Mouse (Mus musculus): Measurements from ENCODE around the gene Fadd. TPM values are rescaled to one million over a fixed set of nuclear protein-coding genes. Genes with fewer than 3 reads are reported as not detected.
A peak's percentile ranks its signal among the peaks of the same experiment; 100 is the strongest.

Fadd gene
- polyA plus RNA-seq, 1 experiment from 2014 or later = 11.7 TPM

DNA sequence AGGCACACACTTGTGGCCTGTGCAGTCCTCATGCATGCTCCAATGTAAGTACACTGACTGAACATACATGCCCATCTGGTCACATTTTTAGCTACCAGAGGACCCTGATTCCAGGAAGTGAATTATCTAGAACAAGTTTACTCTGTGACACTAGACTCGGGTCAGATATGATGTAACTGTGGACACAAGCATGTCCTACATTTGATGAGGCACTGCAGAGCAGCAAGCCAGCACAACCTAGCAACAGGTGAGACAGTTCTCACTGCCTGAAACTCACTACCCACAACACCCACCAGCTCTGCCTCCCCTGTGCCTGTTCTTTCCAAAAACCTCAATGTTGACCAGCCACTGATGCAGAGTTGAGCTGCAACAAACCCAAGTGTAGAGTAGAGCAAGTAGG, 31.5 kb downstream of the Fadd start:
- H3K9me3 ChIP-seq = no peaks in the 10 kb centered on the region
- no peak overlapping the region for H3K4me3 ChIP-seq (replicated peaks)
- H3K9ac ChIP-seq = no peak overlapping the region
- ATAC-seq (ENCODE audit: insufficient read depth, low FRiP score, low read depth) = no peak
- 45% methylated on average over 1 of the region's 1 CpGs for WGBS
- H3K27me3 ChIP-seq (replicated peaks) = no peaks in the 10 kb centered on the region; the same call in 1 of the 2 replicates
- no peak overlapping the region for H3K27ac ChIP-seq
- peaks cover 22% of the 10 kb centered on the region; the same call in 1 of the 2 replicates for H3K36me3 ChIP-seq
- no peak overlapping the region for H3K4me2 ChIP-seq
- peaks cover 11% of the 10 kb centered on the region for H3K4me1 ChIP-seq

DNA sequence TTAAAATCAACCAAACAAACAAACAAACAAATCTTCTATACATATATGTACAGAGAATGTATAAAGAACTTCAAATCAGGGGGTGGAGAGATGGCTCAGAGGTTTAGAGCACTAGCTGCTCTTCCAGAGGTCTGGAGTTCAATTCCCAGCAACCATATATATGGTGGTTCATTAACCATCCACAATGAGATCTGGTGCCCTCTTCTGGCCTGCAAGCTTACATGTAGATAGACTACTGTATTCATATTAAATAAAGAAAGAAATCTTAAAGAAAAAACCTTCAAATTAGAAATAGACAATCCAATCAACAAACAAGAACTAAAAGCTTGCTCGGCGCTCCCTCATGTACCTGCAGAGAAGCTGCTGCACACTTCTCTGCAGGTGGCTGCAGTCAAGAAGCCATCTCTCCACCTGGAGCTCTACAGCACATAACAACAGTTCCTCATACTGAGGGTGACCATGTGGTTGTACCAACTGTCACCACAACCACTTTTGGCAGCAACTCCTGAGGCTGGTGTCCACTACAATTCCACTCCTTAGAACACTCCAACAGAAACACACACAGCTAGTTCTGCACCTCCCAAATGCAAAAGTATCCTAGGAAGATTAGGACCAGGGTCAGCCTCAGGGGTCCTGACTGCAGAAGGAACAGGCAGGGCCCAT, 32.2 kb downstream of the Fadd start:
- H3K4me2 ChIP-seq = no peak overlapping the region
- H3K9me3 ChIP-seq = no peaks in the 10 kb centered on the region
- 94% methylated on average over 2 of the region's 2 CpGs for WGBS
- ATAC-seq (ENCODE audit: insufficient read depth, low FRiP score, low read depth) = no peak
- no peaks in the 10 kb centered on the region; the same call in 1 of the 2 replicates for H3K27me3 ChIP-seq (replicated peaks)
- no peak overlapping the region for H3K4me3 ChIP-seq (replicated peaks)
- H3K27ac ChIP-seq = no peak overlapping the region
- peaks cover 22% of the 10 kb centered on the region; the same call in 1 of the 2 replicates for H3K36me3 ChIP-seq
- peaks cover 11% of the 10 kb centered on the region for H3K4me1 ChIP-seq
- H3K9ac ChIP-seq = no peak overlapping the region

DNA sequence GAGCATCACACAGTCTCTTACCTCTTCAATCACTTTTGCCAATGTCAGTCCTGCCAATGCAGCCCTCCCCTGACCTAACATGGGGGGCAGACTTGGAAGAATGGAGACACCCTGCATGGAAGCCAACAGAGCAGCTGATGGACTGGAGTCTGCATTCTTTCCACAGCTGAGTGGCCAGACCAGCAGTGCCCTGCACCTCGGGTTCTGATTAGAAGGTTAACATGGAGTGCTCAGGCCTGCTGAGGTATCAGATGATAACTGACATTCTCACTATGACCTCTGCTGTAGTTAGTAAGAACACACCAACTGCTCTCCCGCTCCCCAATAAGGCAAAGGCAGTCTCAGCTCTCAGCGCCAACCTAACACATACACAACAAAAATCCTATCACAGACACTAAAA, 37.0 kb downstream of the Fadd start:
- Histone ChIP-seq H3K4me2 (no peak overlapping the region), H3K4me3 (replicated peaks) (no peak overlapping the region), H3K4me1 (no peaks in the 10 kb centered on the region), H3K27me3 (replicated peaks) (no peaks in the 10 kb centered on the region), H3K9me3 (no peaks in the 10 kb centered on the region), H3K9ac (no peak overlapping the region), H3K36me3 (peaks cover 13% of the 10 kb centered on the region; the same call in 1 of the 2 replicates), H3K27ac (no peak overlapping the region)
- 93% methylated on average over 3 of the region's 3 CpGs for WGBS
- no peak for ATAC-seq (ENCODE audit: insufficient read depth, low FRiP score, low read depth)

DNA sequence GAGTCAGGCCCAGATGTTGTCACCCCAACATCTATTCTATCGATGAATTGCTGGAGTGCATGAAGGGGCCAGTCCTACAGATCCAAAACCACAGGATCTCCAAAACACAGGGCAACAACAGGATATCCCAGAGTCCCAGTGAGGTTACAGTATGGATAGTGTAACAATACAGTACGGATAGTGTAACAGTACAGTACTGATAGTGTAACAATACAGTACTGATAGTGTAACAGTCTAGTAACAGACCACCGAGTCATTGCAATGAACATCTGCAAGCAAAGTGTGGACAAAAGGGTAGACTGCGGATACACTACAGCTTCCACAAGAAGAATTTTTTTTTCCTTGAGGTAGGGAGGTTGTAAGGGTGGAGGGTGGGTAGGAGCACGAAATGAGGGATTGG, 40.9 kb downstream of the Fadd start:
- Histone ChIP-seq H3K4me3 (replicated peaks) (no peak overlapping the region), H3K4me2 (no peak overlapping the region), H3K9me3 (no peaks in the 10 kb centered on the region), H3K4me1 (no peaks in the 10 kb centered on the region), H3K9ac (no peak overlapping the region), H3K27me3 (replicated peaks) (no peaks in the 10 kb centered on the region), H3K27ac (no peak overlapping the region), H3K36me3 (0 out of 2 replicates have a peak, but pooled peaks cover 3% of the 10 kb centered on the region)
- 86% methylated on average over 5 of the region's 5 CpGs for WGBS
- ATAC-seq (ENCODE audit: insufficient read depth, low FRiP score, low read depth) = no peak

DNA sequence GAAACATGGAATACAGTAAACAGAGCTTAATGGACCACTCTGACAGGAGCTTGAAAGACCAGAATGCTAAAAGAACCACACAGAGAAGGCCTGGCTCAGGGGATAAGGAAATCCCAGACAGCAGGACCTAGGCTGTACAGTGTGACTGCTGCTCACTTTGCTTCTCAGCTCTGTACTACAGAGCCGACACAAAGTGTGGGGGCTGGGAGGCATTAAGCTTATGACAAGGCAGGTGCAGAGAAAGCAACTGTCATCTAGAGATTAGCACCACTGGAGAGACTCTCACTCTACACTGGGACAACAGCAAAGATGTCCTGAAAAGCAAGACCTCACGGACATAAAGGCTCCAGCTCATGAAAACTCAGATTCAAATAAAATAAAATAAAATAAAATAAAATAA, 43.1 kb downstream of the Fadd start:
- no peak overlapping the region for H3K9ac ChIP-seq
- H3K27ac ChIP-seq = no peak overlapping the region
- H3K4me3 ChIP-seq (replicated peaks) = no peak overlapping the region
- 77% methylated on average over 2 of the region's 2 CpGs for WGBS
- no peak overlapping the region for H3K4me2 ChIP-seq
- peak; percentile 58; the same call in 1 of the 2 replicates for ATAC-seq (ENCODE audit: insufficient read depth, low FRiP score, low read depth)
- no peaks in the 10 kb centered on the region for H3K27me3 ChIP-seq (replicated peaks)
- 0 out of 2 replicates have a peak, but pooled peaks cover 3% of the 10 kb centered on the region for H3K36me3 ChIP-seq
- no peaks in the 10 kb centered on the region for H3K4me1 ChIP-seq
- H3K9me3 ChIP-seq = no peaks in the 10 kb centered on the region

DNA sequence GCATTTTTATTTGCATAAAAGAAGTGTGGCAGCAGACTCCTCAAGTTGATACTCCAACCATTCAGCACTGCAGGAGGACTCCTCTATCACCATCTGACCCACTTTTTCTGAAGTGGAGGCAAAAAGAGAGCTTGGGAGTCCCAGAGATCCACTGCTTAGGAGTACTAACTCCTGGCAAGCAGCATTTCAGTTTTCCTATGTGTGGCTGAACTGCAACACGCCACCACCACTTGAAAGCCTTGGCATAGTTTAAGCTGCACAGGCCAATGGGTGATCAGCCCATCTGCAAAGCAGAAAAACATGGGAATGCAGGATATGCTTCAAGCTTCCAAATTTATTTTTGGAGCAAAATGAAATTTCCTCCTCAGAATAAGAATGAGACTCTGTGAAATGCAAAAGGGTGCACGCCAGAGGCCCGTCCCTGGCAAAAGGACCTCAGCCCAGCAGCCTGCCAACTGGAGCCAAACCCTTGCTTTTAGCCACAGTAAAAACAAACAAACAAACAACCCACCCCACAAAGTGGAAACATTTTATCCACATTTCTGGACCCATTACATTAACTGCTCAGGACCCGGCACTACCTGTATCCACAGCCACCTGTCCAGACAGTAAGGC, 44.1 kb downstream of the Fadd start:
- 86% methylated on average over 4 of the region's 4 CpGs for WGBS
- ATAC-seq (ENCODE audit: insufficient read depth, low FRiP score, low read depth) = no peak

DNA sequence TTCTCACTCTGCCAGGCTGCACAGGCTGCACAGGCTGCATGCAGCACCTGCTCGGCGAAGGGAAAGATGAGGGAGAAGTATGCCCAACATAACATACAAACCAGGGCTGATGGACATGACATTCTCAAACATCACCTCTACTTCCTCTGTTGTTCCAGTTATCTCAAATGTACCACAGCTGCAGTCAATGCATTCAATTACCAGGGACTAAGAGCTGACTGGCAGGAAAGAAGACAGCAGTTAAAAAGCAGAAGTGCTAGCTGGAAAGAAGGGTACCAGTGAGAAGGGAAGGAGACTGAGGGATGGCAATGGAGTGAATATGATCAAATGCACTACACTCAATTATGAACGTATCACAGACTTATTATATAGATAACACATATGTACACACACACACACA, 45.9 kb downstream of the Fadd start:
- no peak overlapping the region for H3K9ac ChIP-seq
- no peaks in the 10 kb centered on the region for H3K9me3 ChIP-seq
- 0 out of 2 replicates have a peak, but pooled peaks cover 3% of the 10 kb centered on the region for H3K36me3 ChIP-seq
- 84% methylated on average over 3 of the region's 3 CpGs for WGBS
- no peak for ATAC-seq (ENCODE audit: insufficient read depth, low FRiP score, low read depth)
- H3K4me1 ChIP-seq = 0 out of 2 replicates have a peak, but pooled peaks cover 8% of the 10 kb centered on the region
- H3K4me2 ChIP-seq = no peak overlapping the region
- no peak overlapping the region for H3K27ac ChIP-seq
- no peak overlapping the region for H3K4me3 ChIP-seq (replicated peaks)
- no peaks in the 10 kb centered on the region for H3K27me3 ChIP-seq (replicated peaks)

More for the DNA sequence above, 44.1 kb downstream of the Fadd start:
- Histone ChIP-seq H3K9ac (no peak overlapping the region), H3K4me3 (replicated peaks) (no peak overlapping the region), H3K36me3 (0 out of 2 replicates have a peak, but pooled peaks cover 3% of the 10 kb centered on the region), H3K4me2 (no peak overlapping the region), H3K27ac (no peak overlapping the region), H3K4me1 (no peaks in the 10 kb centered on the region), H3K9me3 (no peaks in the 10 kb centered on the region), H3K27me3 (replicated peaks) (no peaks in the 10 kb centered on the region)

DNA sequence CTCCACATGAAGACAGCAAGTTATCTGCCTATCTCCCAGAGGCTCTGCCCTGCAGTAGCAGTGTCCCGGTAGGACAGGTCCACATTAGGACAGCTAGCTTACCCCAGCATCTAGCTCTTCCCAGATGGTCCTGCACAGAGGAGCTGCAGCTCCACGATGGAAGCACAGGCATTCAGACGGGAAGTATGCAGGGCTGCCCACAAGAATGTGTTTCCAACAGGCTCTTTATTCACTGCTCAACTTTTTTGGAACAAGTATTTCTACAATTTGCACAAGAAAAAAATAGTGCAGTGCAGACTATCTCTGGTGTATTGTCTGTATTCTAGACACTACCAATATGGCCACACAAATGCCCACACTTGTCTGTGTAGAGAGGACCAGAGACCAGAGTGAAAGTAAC, 47.5 kb downstream of the Fadd start:
- Histone ChIP-seq H3K36me3 (no peaks in the 10 kb centered on the region), H3K9ac (no peak overlapping the region), H3K27ac (no peak overlapping the region), H3K27me3 (replicated peaks) (no peaks in the 10 kb centered on the region), H3K4me1 (0 out of 2 replicates have a peak, but pooled peaks cover 8% of the 10 kb centered on the region), H3K9me3 (no peaks in the 10 kb centered on the region), H3K4me2 (no peak overlapping the region), H3K4me3 (replicated peaks) (no peak overlapping the region)
- no peak for ATAC-seq (ENCODE audit: insufficient read depth, low FRiP score, low read depth)
- 75% methylated on average over 3 of the region's 3 CpGs for WGBS

DNA sequence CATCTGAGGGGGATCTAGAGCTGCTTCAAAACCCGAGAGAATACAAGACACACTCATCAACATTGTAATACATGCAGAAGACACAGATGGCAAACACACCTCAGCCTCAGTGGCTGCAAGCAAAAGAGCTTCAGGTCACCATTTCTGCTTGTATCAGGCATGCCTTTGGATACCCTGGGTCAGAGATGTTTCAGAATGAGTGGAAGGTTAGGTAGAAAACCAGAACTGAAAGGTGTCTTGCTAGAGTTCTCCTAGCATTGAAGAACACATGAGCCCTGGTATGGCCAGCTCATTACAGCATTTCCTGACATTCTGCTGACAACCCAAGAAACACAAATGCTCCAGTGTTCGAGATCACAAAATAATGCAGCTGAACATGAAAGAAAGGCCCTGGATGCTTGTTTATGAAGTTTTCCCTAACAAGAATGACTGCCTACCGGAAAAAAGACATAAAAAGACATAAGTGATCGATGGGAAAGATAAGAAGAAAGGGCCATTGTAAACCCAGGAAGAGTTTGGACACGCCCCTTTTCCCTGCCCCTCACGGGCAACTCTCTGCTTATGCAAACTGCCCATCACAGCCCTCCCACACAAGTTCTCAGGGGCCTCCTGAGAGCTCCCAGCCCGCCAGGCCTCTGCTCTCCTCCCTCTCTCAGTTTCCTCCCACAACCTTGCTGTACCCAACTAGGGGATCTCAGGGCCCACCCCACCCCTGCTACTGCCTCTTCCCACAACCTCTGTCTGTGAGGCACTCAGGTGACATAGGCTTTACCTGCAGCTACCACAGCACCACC, 50.5 kb downstream of the Fadd start:
- Histone ChIP-seq H3K9ac (no peak overlapping the region), H3K27me3 (replicated peaks) (no peaks in the 10 kb centered on the region), H3K4me2 (no peak overlapping the region), H3K9me3 (no peaks in the 10 kb centered on the region), H3K36me3 (no peaks in the 10 kb centered on the region), H3K27ac (no peak overlapping the region), H3K4me3 (replicated peaks) (no peak overlapping the region), H3K4me1 (0 out of 2 replicates have a peak, but pooled peaks cover 8% of the 10 kb centered on the region)
- 32% methylated on average over 7 of the region's 7 CpGs for WGBS
- no peak for ATAC-seq (ENCODE audit: insufficient read depth, low FRiP score, low read depth)

DNA sequence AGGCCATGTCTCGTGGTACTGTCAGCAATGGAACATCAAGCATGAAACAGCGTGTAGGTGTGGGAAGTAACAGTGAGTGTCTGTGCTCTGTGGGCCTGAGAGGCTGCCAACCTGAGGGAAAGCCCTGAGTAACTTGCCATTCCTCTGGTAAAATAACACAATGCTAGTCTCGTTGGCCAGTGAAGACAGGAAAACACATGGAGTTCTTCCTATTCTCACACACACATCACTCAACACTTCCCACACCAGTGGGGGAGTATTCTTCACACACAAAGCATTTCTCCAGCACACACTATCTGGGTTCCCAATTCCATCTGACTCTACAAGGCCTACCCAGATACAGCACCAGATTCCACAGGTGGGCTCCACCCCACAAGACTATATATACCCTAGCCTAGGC, 52.4 kb downstream of the Fadd start:
- ATAC-seq (ENCODE audit: insufficient read depth, low FRiP score, low read depth) = no peak
- Histone ChIP-seq H3K27ac (no peak overlapping the region), H3K9ac (no peak overlapping the region), H3K4me3 (replicated peaks) (no peak overlapping the region), H3K27me3 (replicated peaks) (no peaks in the 10 kb centered on the region), H3K9me3 (no peaks in the 10 kb centered on the region), H3K4me2 (no peak overlapping the region), H3K4me1 (0 out of 2 replicates have a peak, but pooled peaks cover 13% of the 10 kb centered on the region), H3K36me3 (no peaks in the 10 kb centered on the region)
- WGBS = 83% methylated on average over 3 of the region's 3 CpGs

DNA sequence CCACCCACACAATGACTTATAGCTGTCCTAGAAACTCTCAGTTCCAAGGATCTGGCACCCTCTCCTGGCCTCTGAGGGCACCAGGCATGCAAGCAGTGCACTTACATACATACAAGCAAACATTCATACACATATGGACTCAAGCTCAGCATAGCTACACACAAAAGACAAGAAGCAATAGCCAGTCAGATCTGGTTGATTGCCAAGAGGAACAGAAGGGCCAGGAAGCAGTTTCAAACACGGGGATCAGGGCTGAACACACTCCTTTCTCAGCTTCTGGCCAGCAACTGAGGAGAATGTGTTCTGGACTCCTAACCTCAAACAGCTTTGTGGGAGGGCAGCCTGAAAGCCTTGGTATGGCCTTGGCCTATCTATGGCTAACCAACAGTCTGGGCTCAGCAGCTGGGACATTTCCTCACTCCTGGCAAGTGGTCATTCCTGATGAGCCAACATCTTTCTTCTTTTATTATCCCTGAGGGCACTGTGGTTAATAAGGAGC, 54.5 kb downstream of the Fadd start:
- WGBS = 41% methylated on average over 1 of the region's 1 CpGs
- Histone ChIP-seq H3K27ac (no peak overlapping the region), H3K27me3 (replicated peaks) (no peaks in the 10 kb centered on the region), H3K4me1 (0 out of 2 replicates have a peak, but pooled peaks cover 13% of the 10 kb centered on the region), H3K36me3 (no peaks in the 10 kb centered on the region), H3K4me3 (replicated peaks) (no peak overlapping the region), H3K9ac (no peak overlapping the region), H3K9me3 (no peaks in the 10 kb centered on the region), H3K4me2 (no peak overlapping the region)
- no peak for ATAC-seq (ENCODE audit: insufficient read depth, low FRiP score, low read depth)
